Mouse (Mus musculus): ENCODE measurements around the gene Olfr631.
"Not testable (repeated sequence)": the region's sequence is repeated elsewhere in the genome, so short reads cannot be mapped to it uniquely, and the experiment has no call there.

The Olfr631 gene

DNA sequence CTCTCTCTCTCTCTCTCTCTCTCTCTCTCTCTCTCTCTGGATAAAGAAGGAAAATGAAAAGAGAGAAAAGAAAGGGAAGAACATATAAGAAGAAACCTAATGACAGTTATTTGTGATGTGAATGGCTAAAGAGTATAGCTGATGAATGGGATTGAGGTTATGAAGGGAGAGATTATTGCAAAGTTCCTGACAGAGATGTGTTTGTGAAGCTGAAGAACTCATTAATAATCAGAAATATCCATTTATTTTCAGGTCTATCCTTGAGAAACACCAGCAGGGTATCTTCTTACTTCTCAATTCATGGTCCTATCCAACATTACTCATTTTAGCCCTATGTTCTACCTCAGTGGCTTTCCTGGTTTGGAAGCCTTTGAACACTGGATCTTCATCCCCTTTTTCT is at the start of gene Olfr631:
Gene Olfr631 (plus strand): TSS at position 301 of the 400 bp plus-strand sequence.
- in situ Hi-C loops (cut with MseI, MboI), result no loop called here

DNA sequence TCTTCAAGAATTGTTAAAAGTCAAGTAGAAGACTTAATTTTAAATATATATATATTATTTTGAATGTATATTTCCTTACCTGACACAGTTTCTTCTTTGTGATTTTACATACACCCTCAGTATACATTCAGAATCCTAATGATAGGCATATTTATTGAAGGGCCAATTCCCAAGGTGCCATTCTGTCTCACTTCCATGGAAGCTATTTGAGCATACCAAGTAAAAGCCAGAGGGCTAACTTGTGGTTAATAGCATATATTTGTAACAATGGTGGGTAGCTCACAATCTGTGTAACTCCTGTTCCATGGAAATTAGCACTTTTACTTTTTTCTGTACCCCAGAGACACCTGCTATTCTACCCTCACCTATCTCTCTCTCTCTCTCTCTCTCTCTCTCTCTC is 42.5 kb upstream of the Olfr631 start, which contains the start of gene Olfr66:
Gene Olfr66 (minus strand): TSS at position 101 of the 400 bp plus-strand sequence.
- in situ Hi-C loops (cut with MseI, MboI), result no loop called here

DNA sequence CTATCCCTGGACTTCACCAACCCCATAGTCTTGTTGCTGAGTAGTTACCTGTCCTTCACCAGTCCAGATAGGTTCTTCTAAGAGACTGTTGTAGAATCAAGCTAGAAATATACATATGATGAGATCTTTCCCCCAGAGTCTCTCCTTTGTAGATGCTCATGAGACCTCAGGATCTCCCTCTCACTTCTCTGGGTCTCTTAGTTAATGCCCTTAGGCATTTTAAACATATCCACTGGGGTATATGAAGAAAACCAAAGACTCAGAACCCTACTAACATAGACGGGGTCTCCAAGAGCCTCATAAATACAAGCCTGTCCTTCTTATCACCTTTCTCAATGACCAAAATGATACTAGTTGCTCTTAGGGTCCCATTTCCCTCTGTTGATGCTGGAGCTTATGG is 34.2 kb upstream of the Olfr631 start, which contains the start of gene Olfr64:
Gene Olfr64 (minus strand): TSS at position 101 of the 400 bp plus-strand sequence.
- in situ Hi-C loops (cut with MseI, MboI), result no loop called here

DNA sequence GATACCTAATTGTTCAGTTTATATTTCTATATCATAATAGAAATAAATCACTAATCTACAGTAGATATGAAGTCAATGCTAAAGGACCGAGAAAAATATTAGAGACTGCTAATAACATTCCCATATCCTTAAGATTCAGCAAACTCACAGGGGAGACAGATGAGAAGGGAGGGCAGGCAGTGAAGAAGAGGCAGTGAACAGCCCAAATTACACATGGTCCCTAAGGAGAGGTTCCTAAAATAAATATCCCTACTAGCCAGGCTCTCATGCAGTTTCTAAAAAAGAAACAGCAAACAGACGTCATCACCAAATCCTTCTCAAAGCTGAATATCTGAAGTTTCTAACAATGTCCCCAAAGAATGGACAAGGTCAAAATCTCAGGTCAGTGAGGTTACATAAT is 25.4 kb upstream of the Olfr631 start, which contains the start of gene Olfr65:
Gene Olfr65 (plus strand): TSS at position 301 of the 400 bp plus-strand sequence.
- in situ Hi-C loops (cut with MseI, MboI), result no loop called here

DNA sequence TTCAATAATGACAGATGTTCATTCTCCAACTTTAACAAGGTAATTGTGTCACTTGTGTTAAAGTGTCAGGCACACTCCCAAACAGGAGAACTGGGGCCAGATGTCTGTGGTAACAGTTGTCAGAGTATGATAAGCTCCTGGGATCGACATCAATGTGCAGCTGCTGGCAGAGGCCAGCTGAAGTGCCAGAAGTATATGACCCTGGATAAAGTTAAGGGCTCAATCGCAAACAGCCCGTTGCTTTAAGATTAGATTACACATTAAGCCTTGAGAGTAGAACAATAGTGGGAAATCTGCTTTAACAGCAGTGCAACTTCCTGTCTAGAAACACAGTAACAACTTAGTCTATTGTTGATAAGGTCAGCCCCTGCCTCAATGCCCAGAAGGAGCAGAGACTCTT is 18.6 kb upstream of the Olfr631 start:
- in situ Hi-C loops (cut with MseI, MboI), result no loop called here

DNA sequence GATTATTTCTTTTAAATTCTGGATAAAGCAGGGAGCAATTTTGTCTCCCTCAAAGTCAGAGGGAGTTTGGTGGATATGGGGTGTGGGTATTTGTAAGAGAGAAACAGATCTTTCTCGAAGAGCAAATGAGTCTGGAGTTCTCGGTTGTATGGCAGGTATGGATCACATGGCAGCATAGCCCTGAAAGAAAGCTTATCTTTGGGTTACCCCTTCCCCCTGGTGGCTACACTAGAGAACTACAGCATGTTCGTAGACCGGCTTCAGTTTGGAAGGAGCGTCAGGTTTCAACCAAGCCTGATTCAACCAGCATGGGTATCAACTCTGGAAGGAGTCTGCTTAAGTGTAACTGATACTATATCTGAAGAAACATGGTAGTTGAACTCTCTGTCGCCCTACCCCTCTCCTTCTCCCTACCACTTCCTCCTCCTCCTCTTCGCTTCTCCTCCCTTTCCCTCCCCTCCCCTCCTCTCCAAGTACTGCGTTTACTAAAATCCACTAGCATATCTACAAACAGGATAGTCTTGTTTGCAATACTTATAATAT is 15.6 kb upstream of the Olfr631 start:
- in situ Hi-C loops (cut with MseI, MboI), result no loop called here

DNA sequence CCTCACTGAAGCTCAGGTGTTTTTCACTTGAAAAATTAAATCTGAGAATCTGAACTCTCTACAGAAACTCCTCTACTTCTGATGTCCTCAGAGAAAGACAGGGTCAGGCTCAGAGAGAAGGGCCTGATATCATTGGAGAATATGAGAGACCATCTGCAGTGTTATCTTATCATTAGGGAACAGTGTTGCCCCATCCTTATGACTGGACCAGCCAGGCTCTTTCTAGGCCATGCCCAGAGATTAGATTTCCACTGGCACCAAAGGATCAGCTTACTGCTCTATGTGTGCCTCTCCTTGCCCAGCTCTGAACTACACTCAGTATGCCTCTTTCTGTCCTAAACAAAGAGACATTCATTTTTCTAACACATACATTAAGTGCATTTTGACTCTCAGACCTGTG is 13.3 kb upstream of the Olfr631 start:
- in situ Hi-C loops (cut with MseI, MboI), result no loop called here

DNA sequence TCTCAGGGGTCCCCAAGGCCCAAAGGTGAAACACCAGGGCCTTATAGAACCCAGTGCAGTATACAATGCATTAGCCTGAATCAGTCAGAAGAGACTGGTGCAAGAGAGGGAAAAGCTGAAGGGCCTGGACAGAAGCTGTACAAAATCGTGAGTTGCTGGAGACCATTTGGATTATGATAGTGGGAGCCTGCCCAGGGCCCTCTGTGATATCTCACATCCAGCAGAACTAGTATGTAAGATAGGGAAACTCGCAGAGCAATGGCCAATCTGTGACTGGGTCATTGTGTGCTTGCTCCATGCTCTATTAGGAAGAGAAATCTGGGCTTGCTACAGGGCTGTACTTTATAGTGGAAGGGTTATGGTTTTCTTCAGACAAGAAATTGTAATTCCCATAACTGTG is 5.6 kb downstream of the Olfr631 start, which contains the start of gene Olfr632:
Gene Olfr632 (plus strand): TSS at position 84 of the 400 bp plus-strand sequence.
- in situ Hi-C loops (cut with MseI, MboI), result no loop called here

DNA sequence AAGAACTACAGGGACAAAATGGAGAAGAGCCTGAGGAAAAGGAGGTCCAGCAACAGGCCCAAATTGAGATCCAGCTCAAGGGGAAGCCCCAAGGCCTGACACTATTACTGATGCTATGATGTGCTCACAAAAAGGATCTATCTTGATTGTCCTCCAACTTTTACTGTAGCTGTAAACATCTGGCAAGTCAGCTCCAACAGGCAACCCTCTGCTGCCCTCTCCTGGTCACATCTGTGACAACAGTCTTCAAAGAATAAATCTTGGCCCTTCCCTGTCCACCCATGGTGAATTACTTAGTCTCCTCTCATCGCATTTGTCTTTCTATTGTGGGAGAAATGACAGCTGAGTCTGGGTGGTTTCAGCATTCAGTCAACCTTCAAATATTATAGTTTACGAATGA is 14.1 kb downstream of the Olfr631 start:
- in situ Hi-C loops (cut with MseI, MboI), result no loop called here

DNA sequence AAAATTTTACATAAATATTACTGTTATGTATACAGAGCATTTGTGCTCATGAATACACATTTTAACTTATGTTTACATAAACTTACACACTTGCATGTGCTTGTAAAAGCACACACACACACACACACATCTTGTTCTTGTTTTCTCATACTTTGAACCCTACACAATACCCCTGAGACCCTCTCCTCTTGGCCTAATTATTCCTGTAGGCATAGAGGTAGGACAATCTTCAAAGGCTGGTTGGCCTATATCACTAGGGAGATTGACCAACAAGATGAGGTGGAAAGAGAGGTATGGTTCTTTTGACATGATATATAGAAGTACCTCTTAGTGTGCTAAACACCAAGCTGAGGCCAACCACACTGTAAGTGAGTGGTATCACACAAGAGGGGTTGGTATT is 15.5 kb downstream of the Olfr631 start, which contains the start of gene Olfr633:
Gene Olfr633 (plus strand): TSS at position 301 of the 400 bp plus-strand sequence.
- in situ Hi-C loops (cut with MseI, MboI), result no loop called here

DNA sequence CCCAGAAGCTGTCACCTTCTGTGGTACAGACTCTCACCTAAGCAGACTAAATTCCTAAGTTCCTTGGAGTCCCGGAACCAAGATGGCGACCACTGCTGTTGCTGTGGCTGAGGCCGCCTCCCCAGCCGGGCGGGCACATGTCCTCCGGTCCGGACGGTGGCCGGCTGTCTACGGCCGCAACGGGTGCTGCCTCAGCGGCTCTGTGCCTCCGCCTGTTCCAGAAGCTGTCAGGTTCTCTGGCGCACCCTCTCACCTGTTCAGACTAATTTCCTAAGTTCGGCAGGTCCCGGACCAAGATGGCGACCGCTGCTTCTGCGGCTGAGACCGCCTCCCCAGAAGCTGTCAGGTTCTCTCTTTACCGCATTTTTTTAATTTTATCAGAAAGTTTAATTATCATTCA is 38.2 kb downstream of the Olfr631 start:
- in situ Hi-C loops (cut with MseI, MboI), result not testable (repeated sequence)

DNA sequence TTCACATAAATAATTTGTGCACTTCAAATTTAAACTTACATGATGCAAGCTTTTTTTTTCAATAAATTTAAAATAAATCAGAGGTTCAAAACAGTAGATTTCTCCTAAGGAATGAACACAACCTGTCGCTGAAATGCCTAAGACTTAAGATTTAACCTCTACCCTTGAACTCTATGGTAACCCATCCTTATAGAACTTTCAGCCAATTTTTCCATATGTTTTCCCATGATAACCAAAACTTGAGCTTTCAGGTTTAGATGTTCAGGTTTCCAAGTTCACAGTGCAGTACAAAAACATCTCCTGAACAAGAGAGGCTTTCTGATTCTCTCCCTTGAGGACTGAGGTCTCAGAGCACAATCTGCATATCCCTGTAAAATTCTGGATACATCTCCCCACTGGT is 42.2 kb downstream of the Olfr631 start, which contains the start of gene Olfr635:
Gene Olfr635 (plus strand): TSS at position 301 of the 400 bp plus-strand sequence.
- in situ Hi-C loops (cut with MseI, MboI), result no loop called here

DNA sequence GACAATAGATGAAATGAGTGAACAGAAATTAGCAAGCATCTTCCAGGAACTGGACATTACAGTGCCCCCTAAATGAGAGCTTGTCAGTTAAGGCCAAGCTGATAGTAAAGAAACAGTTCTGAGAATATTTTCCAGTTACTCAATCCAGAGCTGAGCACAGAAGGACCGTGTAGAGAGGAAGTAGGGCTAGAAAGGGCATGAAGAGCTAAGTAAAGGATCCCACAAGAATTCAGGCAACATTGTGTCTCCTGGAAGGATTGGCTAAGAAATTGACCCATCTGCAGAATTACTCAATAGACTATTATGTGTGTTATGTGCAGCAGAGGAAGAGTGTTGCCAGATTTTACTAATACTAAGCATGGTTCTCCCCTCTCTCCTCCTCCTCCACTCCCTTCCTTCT is 43.2 kb downstream of the Olfr631 start:
- in situ Hi-C loops (cut with MseI, MboI), result no loop called here
